Mouse (Mus musculus) gastrocnemius, postnatal 36 days (tissue): Measurements from ENCODE around the gene Zscan18. TPM values are rescaled to one million over a fixed set of nuclear protein-coding genes. Genes with fewer than 3 reads are reported as not detected.
"Not testable (repeated sequence)": the region's sequence is repeated elsewhere in the genome, so short reads cannot be mapped to it uniquely, and the experiment has no call there.

Experiments used
- DNase-seq, 2 experiments: peaks; one replicate each; pipeline ENCODE4 v3.0.0; 2022
- intact Hi-C: fragments of 180-260 bp; cut with DNase I; formaldehyde crosslinking; loops from one replicate; pipeline ENCODE4 v1.15.1; 2025
- long read RNA-seq, 2 experiments: library from polyadenylated mRNA; stranded (forward); transcript quantifications; one replicate each; pipeline ENCODE4 v2.0.0; 2021
- total RNA-seq, 2 experiments: library from RNA; stranded (reverse); gene quantifications; 2 replicates each; pipeline ENCODE4 v1.2.3; 2021

Gene Zscan18
- total RNA-seq: under 1 TPM; 0.87 to 0.91 TPM
- long read RNA-seq, experiment 1: 0 reads
- long read RNA-seq, experiment 2: 0 reads

DNA sequence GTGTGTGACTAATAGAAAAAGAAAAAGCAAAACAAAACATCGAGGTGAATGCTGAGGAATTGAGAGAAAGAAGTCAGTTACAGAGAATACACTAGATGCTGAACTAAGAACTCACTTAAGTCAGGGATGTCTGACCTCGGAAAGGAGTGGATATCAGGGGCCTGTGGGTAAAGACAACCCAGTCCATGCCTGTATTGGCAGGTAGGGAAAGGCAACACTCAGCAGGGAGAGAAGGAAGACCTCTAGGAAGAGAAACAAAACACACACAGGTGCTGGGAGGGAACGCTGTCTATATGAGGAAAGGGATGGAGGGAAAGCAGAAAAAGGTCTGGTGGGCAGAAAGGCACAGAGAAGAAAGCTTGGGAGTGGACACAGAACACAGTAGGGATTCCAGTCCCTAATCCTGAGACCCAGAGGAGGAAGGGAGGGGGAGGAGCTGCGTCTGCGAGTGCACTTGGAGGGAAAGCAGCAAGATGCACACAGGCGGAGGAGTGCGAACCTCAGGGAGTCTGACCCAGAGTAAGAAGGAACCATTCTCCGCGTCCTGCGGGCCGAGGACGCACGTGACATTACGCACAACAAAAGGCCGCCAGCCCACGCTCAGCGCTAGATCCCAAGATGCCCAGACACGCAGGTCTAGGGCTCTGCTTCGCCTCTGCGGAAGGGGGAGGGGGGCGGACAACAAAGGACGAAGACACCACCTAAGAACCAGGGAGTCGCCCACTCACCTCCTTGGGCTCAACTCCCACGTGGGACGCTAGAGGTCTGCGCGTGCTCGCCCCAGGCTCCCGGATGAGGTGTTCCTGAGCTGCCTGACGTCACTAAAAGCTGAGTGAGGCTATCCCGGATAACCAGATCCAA, at the start of gene Zscan18:
Gene Zscan18 (minus strand): TSS at position 770 of the 861 bp plus-strand sequence.
- peak; percentile 19 to 43 for DNase-seq

DNA sequence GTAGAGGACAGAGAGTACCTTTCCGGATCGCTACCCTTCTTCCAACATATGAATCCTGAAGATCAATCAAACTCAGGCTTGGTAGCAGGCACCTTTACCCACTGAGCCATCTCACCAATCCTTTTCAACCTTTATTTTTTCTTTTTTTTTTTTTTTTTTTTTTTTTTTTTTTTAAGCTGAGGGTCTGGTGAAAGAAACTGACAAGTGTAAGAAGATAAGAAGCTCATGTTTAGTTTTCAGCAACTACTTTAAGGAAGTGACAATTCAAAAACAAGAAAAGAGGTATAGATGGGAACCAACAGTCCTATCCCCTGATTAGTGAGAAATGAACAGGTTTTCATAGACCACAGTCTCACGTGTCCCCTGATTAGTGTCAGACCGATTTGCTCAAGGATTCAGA, 32.3 kb upstream of the Zscan18 start:
- intact Hi-C loops: loop anchor here (10.0 kb wide), 1 partner anchor 351 kb away; no protein-coding TSS in a partner anchor
- no peak for DNase-seq

More for the DNA sequence above, at the start of gene Zscan18:
- intact Hi-C loops: no loop called here

DNA sequence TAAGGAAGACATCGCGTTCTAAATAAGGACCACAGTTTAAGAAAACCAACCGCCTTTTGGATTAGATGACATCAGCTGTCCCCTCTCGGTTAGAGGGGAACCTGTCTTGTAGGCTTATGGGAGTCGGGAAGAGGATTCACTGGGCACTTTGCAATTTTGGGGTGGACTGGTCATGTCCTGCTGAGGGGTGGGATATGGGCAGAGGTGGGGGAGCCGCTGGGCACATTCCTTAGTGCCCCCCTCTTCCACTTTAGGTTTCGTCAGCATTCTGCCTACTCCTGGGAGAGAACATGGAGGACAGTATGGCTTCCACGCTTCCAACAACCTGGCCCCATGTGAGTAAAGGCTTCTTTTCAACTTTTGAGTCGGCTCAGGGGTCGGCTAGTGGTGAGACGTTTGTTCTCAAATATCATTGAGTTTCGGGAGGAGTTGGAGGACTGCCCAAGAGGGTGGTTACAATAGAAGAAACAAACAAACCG, 31.8 kb upstream of the Zscan18 start:
- DNase-seq: peak in 1 of 2 experiments; percentile 14
- intact Hi-C loops: loop anchor here (10.0 kb wide), 1 partner anchor 350 kb away; no protein-coding TSS in a partner anchor

DNA sequence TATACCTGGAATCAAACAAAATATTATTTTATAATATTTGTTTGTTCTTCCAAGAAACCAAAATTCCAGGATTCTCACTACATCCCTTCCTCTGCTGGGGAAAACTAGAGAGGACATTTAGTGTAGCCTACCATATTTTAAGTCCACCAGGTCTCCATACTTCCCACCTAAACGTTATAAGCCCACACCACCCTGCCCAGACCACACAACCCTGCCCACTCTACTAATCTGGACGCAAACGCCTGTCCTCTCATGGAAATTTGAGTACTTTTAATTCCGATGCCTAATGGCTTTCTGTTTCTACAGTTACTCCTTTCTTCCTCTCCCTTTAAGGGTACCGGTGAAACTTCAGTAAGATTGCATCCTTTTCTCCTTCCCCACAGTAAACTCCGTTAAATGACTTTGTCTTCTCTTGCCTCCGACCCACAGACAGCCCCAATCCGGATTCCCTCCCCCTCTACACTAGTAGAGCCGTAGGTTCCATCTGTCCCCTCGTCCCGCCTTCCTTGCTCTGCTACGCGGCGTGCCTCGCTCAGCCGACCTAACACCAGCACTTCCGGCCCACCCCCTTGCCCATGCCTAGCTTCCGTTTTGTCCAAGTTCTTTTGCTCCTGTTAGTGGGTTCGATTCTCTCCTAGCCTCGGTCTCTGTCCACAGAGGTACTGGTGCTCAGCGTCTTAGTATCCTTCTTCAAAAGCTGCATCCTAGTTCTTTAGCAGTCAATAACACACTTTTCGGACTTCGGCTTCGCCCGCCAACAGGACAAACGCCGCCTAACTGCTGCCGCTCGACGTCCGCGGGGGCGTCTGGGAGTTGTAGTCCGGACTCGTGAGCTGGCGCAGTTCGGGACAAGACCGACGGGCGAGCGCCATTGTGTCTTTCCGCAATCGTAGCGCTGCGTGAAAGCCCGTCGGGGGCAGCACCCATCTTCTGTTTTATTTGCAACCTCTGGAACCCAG, 31.0 kb upstream of the Zscan18 start, which contains the start of gene Zfp110:
Gene Zfp110 (plus strand): TSS at position 600 of the 959 bp plus-strand sequence.
- intact Hi-C loops: loop anchor here (5.0 to 10.0 kb wide), 2 partner anchors 62 to 350 kb away; no protein-coding TSS in a partner anchor
- DNase-seq: peak; percentile 85 to 86

DNA sequence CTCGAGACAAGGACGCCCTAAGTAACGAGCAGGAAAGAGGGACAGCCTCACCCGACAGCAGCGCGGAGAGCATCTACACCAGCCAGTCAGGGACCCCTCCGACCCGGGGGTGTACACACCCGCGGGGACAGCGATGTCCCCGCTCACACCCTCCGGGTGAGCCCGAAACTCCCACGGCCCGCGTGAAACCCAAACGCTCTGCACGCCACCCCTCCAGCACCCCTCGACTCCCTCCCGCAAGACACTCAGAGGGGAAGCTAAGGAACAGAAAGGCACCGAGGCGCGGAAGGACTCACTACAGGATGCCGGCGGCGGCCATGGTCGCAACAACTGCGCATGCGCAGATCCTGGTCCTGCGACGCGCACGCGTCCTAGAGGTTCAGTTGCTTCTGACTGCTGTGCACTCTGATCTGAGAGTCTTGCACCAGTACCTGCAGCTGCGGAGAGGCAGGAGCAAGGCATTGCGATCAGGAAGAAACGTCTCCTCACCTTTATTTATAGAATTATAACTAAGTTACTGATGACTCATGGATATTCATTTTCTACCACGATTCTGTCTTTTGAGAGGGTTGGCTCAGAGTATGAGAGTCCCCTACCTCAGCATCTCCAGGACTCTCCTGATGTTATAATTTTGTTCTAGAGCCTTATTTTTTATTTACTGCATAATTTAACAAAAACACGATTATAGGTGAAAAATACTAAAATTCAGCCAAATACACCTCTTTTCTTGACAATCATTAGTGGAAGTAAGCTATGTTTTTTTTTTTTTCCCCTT, 15.3 kb upstream of the Zscan18 start, which contains the start of gene Zfp329:
Gene Zfp329 (minus strand): TSS at position 338 of the 775 bp plus-strand sequence.
- peak; percentile 82 to 86 for DNase-seq
- intact Hi-C loops: no loop called here

DNA sequence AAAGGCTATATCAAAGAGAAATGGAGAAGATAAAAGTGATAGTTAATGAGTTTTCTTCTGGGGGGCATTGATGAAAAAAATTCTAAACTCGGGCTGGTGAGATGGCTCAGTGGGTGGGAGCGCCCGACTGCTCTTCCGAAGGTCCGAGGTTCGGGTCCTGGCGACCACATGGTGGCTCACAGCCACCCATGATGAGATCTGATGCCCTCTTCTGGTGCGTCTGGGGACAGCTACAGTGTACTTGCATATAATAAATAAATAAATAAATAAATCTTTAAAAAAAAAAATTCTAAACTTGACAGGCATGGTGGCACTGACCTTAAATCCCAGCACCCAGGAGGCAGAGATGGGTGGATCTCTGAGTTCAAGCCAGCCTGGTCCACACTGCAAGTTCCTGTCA, 12.1 kb upstream of the Zscan18 start:
- intact Hi-C loops: no loop called here
- no peak for DNase-seq

DNA sequence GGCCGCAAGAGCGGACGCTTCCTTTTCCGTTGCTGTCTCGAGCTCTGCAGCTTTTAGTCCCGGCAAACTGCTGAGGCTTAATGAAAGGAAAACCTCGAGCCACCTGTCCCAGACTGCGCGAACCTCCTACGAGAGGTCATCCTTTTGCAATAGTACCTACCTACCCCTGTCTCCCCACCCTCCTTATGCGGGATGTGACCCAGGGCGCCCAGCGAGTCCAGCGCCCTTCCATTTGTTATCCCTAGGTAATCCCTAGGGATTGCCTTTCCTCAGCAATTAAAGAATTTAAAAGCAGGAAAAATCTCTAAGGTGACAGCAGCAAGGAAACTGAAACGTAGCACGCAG, 264 bp upstream of the Zscan18 start:
- intact Hi-C loops: loop anchor here (1.0 kb wide), 1 partner anchor 35 kb away; no protein-coding TSS in a partner anchor
- DNase-seq: no peak

DNA sequence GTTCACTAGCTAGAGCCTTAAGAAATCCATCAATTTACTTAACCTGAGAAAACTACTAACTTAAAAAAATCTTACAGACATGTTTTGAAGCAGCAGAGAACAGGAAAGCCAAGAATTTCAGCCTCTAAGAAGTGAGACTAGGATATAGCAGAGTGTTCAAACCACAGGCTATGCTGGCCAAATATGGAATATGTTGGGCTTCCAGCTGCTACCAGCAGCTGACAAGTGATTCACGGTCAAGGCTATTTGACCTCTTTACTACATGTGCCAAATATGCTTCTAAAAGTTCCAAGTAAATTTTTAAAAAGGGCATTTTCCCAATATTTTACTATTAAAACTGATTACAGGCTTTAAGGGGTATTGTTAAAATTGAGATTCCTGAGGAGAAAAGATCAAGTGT, 3.9 kb downstream of the Zscan18 start:
- no peak for DNase-seq
- intact Hi-C loops: no loop called here

DNA sequence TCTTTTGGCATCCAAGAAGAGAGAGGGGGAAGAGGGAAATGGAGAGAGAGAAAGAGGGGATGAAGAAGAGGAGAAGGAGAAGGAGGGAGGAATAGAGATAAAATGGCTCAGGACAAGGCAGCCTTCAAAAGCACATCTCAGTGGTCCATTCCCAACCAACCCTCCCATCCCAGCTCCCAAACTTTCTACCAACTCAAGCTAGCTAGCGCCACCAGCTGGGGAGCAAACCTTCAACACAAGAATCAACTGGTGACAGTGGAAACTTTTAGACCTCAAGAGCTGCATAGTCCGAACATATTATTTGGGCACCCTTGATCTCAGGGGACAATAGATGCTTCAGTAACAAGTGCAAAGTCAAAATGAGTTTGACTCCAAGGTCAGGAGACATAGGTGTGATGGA, 5.5 kb downstream of the Zscan18 start:
- no peak for DNase-seq
- intact Hi-C loops: no loop called here

DNA sequence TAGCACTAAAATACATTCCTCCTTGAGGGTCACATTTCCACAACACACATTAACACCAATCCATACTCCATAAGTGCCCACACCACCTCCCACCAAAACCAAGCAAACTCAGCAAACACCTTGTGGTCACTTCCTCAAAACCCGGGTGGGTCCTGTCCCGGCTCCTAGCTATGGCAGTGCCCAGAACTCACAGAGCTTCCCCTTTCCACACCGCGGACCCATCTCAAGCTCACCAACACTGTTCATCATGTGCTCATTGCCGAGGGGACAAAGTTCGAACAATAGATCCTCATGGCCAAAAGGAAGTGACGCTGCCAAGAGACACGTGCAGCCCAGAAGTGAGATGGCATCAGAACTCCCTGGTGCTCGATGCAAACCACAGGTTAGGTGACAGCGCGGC, 10.8 kb downstream of the Zscan18 start:
- DNase-seq, intact Hi-C loops: not testable (repeated sequence)

DNA sequence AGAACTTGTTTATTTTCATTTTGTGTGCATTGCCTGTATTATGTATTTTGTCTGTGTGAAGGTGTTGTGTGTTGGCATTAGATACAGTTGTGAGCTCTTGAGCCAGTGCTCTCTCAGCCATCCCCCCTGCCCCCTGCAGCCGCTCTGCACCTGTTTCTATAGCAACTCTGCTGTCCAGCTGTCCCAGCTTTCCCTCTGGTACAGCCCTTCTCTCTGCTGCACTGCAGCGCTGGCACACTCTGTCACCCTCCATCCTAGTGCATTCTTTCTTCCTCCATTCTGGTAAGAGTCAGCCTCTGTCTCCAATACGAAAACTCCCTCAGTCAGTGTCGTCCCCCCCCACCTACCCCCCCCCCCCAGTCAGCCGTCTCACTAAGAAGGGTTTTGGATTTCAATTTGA, 15.4 kb downstream of the Zscan18 start:
- intact Hi-C loops: no loop called here
- no peak for DNase-seq

DNA sequence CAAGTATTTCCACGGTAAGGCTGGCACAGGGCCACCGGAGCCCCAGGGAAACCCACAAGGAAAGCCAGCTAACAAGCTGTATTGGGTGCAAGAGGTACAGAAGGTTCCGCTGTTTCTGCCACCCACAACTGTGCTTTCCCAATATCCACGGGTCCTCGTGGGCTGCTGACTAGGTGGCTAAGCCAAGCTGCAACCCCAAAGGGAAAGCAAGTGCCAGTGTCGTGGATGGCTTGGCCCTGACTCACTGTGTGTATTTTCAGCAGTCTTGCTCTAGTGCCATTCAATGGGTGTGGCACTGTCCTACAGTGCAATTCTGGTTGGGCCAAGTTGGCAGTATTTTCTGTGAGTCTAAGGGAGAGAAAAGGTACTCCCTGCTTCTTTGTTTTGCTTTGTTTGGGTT, 16.1 kb downstream of the Zscan18 start:
- DNase-seq: no peak
- intact Hi-C loops: no loop called here

DNA sequence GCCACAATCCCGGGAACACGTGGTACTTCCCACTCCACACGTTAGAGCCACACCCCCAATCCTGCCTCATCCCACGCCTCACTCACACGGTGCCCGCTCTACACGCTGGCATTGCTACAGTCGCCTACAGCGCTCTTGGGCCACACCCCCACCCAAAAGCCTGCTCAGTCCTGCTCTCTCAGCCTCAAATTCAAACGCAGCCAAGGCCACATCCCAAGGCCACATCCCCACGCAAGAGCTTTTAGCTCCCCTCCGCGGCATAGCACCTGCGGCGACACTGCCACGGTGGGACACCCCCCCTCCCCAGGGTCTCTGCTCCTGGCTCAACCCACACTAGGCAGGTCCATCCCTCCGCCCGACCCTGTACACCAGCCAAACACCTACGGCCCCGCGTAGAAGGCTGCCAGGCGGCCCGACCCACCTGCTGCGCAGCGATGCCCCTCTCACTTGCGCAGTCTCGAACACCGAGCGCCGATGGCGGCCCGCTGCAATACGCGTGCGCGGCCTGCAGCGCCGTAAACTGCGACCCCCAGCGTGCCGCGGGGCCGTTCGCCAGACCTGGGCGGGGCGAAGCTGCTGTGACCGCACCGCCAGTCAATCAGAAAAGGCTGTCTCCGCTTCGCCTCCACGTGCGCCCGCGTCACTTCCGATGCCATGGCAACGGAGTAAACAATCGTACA, 23.1 kb downstream of the Zscan18 start:
- intact Hi-C loops: no loop called here
- DNase-seq: peak; percentile 26 to 53

DNA sequence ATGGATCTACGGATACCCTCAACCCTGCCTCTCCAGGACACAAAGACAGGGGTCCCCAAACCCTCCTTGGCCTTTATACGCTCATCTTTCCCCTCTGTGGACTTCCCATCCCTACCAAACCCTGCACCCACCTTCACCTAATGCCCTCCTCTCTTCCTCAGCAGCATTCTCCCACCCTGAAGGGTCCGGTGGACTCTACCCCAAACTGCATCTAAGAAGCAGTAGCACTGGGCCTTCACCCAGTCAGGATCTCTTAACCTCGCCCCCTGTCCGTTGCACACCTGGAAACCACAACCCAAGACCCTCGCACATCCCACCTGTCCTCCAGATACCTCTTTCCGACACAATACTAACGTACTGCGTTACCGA, 23.7 kb downstream of the Zscan18 start:
- intact Hi-C loops: no loop called here
- DNase-seq: no peak

DNA sequence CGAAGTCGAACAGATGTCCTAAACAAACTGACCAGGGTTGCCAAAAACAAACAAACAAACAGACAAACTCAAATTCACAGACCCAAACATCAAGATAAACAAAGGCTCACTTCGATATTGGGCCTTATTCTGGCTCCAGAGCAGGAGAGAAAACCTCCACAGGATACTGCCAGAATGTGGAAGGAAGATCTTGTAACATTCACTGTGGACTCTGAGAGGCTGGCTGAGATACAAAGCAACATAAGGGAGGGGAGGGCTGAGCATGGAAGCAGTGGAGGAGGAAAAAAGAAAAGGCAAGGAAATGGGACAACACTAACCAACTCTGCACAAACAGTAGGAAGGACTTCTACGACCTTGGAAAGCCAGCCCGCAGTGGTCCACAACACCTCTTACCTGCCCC, 24.3 kb downstream of the Zscan18 start:
- intact Hi-C loops: no loop called here
- no peak for DNase-seq

DNA sequence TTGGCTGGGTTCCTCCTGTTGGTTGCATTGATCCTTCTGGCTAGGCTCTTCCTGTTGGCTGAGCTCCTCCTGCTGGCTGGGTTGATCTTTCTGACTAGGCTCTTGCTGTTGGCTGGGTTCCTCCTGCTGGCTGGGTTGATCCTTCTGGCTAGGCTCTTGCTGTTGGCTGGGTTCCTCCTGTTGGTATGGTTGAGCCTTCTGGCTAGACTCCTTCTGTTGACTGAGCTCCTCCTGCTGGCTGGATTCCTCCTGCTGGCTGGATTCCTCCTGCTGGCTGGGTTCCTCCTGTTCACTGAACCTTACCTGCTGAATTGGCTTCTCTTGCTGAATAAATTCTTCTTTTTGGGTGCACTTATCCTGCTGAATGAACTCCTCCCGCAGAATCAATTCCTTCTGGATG, 28.8 kb downstream of the Zscan18 start:
- peak; percentile 55 to 68 for DNase-seq
- intact Hi-C loops: loop anchor here (5.0 kb wide), 1 partner anchor 58 kb away; the partner anchor contains the start of gene Zfp110

DNA sequence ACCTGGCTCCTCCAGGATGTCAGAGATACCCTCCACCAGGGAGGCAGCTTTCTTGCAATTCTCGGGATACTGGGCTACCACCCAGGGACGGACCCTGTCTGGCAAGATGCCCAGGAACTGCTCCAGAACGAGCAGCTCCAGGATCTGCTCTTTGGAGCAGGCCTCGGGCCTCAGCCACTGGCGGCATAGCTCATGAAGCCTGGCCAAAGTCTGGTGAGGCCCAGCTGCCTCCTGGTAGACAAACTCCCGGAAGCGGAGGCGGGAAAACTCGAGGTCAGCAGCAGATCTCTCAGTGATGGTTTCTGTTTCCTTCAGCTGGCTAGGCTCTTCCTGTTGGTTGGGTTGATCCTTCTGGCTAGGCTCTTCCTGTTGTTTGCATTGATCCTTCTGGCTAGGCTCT, 29.3 kb downstream of the Zscan18 start:
- intact Hi-C loops: loop anchor here (5.0 kb wide), 1 partner anchor 58 kb away; the partner anchor contains the start of gene Zfp110
- no peak for DNase-seq

DNA sequence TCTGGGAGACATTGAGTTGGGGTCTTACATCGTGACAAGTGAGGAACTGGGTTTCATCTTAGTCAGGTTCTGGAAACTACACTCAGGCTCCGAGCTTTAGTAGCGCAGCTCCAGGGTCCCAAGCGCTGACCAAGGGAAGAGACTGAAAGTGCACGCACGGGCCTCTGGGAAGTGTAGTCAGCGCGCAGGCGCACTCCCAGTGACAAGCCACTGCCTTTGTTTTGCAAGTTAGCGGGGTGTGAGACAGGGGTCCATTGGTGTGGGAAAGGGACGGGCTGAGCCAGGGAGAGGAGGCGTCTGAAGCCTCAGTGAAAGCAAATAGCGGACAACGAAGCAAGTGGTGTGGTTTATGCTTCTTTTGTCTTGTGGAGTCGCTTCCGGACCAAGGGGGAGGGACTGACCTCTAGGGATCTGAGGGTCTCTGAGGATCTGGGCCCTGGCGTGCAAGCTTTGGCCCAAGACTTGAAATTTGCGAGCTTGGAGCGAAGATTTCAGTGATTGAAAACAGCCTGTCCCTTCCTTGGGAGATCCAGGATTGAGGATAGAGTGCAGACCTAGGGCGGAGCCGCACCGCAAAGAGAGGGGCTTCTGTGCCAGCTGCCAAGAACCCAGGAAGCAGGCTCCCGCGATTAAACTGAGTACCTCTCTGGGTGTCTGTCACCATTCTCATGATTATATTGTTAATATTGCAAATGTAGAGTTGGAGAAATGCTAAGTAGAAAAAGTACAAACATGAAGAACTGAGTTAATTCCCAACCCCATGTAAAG, 53.8 kb downstream of the Zscan18 start:
- DNase-seq: no peak

More for the DNA sequence above, 53.8 kb downstream of the Zscan18 start:
- intact Hi-C loops: no loop called here
